Mouse (Mus musculus) MEL (cell line): ENCODE data around the gene Tnfsf13b. TPM values are rescaled to one million over a fixed set of nuclear protein-coding genes. Genes with fewer than 3 reads are reported as not detected.

Experiments used
- DNase-seq: peaks from one replicate; pipeline ENCODE4 v3.0.0; 2011; ENCODE audit warnings: low read depth, low spot score
- H3K27ac ChIP-seq: 2 replicates; pipeline ENCODE4 v1.5.1; 2012; ENCODE audit warnings: low read depth, mild to moderate bottlenecking, control low read depth, low read length, moderate library complexity; ENCODE audit not compliant: control insufficient read depth
- H3K27me3 ChIP-seq, 2 experiments: fragments of 150-350 bp in 1 of 2; sonication (generic) in 1 of 2; 2 replicates each; pipeline ENCODE4 v1.6.1; 2012; ENCODE audit warnings: low read length in 2 of 2, mild to moderate bottlenecking in 2 of 2, improper control_type of control experiment in 1 of 2, moderate library complexity in 1 of 2; ENCODE audit not compliant: insufficient read depth in 2 of 2, control insufficient read depth in 1 of 2
- H3K36me3 ChIP-seq, 2 experiments: 2 replicates each; pipeline ENCODE4 v1.6.1; 2012 to 2014; ENCODE audit warnings: low read length in 2 of 2, improper control_type of control experiment in 1 of 2, inconsistent platforms in 1 of 2, mild to moderate bottlenecking in 1 of 2; ENCODE audit not compliant: insufficient read depth in 2 of 2, control insufficient read depth in 1 of 2
- H3K4me1 ChIP-seq, 2 experiments: fragments of 150-350 bp in 1 of 2; sonication (generic) in 1 of 2; 2 replicates each; pipeline ENCODE4 v1.6.1; 2012; ENCODE audit warnings: low read length in 2 of 2, improper control_type of control experiment in 1 of 2, mild to moderate bottlenecking in 1 of 2; ENCODE audit not compliant: insufficient read depth in 2 of 2, control insufficient read depth in 1 of 2
- H3K4me3 ChIP-seq, 2 experiments: fragments of 150-350 bp in 1 of 2; sonication (generic) in 1 of 2; 2 replicates each; pipeline ENCODE4 v1.5.1; 2012; ENCODE audit warnings: low read depth in 2 of 2, low read length in 2 of 2, mild to moderate bottlenecking in 2 of 2, moderate library complexity in 2 of 2, control low read depth in 1 of 2, improper control_type of control experiment in 1 of 2; ENCODE audit not compliant: control insufficient read depth in 1 of 2, insufficient read depth in 1 of 2
- H3K79me2 ChIP-seq: 2 replicates; pipeline ENCODE4 v1.6.1; 2012; ENCODE audit warnings: mild to moderate bottlenecking, low read length, moderate library complexity; ENCODE audit not compliant: control insufficient read depth, poor library complexity, insufficient read depth
- H3K9ac ChIP-seq: 2 replicates; pipeline ENCODE4 v1.6.1; 2012; ENCODE audit warnings: low read depth, mild to moderate bottlenecking, control low read depth, low read length, moderate library complexity; ENCODE audit not compliant: control insufficient read depth, poor library complexity, severe bottlenecking
- H3K9me3 ChIP-seq: fragments of 150-350 bp; sonication (generic); replicated peaks from 2 replicates; pipeline ENCODE4 v1.6.1; 2012; ENCODE audit warnings: mild to moderate bottlenecking, low read length, improper control_type of control experiment, moderate library complexity; ENCODE audit not compliant: insufficient read depth
- CHD1 ChIP-seq: IDR thresholded peaks from 2 replicates; pipeline ENCODE4 v1.6.1; 2012; ENCODE audit warnings: low read depth, mild to moderate bottlenecking, inconsistent platforms, low read length, improper control_type of control experiment
- CHD2 ChIP-seq: IDR thresholded peaks from 2 replicates; pipeline ENCODE4 v1.6.1; 2011; ENCODE audit warnings: low read length, improper control_type of control experiment
- CTCF ChIP-seq, 3 experiments: IDR thresholded peaks in 2 of 3; conservative IDR thresholded peaks in 1 of 3; 2 replicates each; pipeline ENCODE4 v1.5.1; 2011 to 2012; ENCODE audit warnings: low read length in 3 of 3, low read depth in 2 of 3, mild to moderate bottlenecking in 2 of 3, improper control_type of control experiment in 1 of 3, inconsistent platforms in 1 of 3, mixed read lengths in 1 of 3, moderate library complexity in 1 of 3; ENCODE audit not compliant: control insufficient read depth in 1 of 3, insufficient read depth in 1 of 3, poor library complexity in 1 of 3, severe bottlenecking in 1 of 3
- E2F4 ChIP-seq: IDR thresholded peaks from 2 replicates; pipeline ENCODE4 v1.6.1; 2011; ENCODE audit warnings: low read depth, low read length, improper control_type of control experiment, borderline replicate concordance
- ELF1 ChIP-seq: IDR thresholded peaks from 2 replicates; pipeline ENCODE4 v1.6.1; 2014; ENCODE audit warnings: low read depth, mild to moderate bottlenecking, inconsistent platforms, low read length, improper control_type of control experiment, moderate library complexity
- GATA1 ChIP-seq: IDR thresholded peaks from 2 replicates; pipeline ENCODE4 v1.6.1; 2011; ENCODE audit warnings: low read depth, low read length, improper control_type of control experiment
- HCFC1 ChIP-seq: IDR thresholded peaks from 2 replicates; pipeline ENCODE4 v1.6.1; 2012; ENCODE audit warnings: low read depth, mild to moderate bottlenecking, inconsistent platforms, low read length, improper control_type of control experiment, moderate library complexity
- JUND ChIP-seq: IDR thresholded peaks from 2 replicates; pipeline ENCODE4 v1.6.1; 2011; ENCODE audit warnings: low read depth, mild to moderate bottlenecking, improper control_type of control experiment, low read length
- KAT2A ChIP-seq: conservative IDR thresholded peaks from 2 replicates; pipeline ENCODE4 v1.6.1; 2012; ENCODE audit warnings: low read depth, low read length, improper control_type of control experiment, inconsistent platforms
- MEF2A ChIP-seq: IDR thresholded peaks from 2 replicates; pipeline ENCODE4 v1.6.1; 2014; ENCODE audit warnings: low read depth, mild to moderate bottlenecking, inconsistent platforms, low read length, improper control_type of control experiment; ENCODE audit not compliant: poor library complexity, insufficient replicate concordance, severe bottlenecking; ENCODE audit errors: extremely low read depth
- MXI1 ChIP-seq: IDR thresholded peaks from 2 replicates; pipeline ENCODE4 v1.6.1; 2011; ENCODE audit warnings: mild to moderate bottlenecking, low read depth, low read length, improper control_type of control experiment
- MYB ChIP-seq: IDR thresholded peaks from 2 replicates; pipeline ENCODE4 v1.6.1; 2011; ENCODE audit warnings: mild to moderate bottlenecking, low read depth, low read length, improper control_type of control experiment
- MYC ChIP-seq: IDR thresholded peaks from 2 replicates; pipeline ENCODE4 v1.6.1; 2011; ENCODE audit warnings: low read depth, mild to moderate bottlenecking, low read length, improper control_type of control experiment, moderate library complexity
- POLR2A ChIP-seq, 2 experiments: IDR thresholded peaks; 2 replicates each; pipeline ENCODE4 v1.6.1; 2011 to 2012; ENCODE audit warnings: low read length in 2 of 2, mild to moderate bottlenecking in 2 of 2, control low read depth in 1 of 2, improper control_type of control experiment in 1 of 2, low read depth in 1 of 2, moderate library complexity in 1 of 2; ENCODE audit not compliant: control insufficient read depth in 1 of 2, insufficient read depth in 1 of 2, poor library complexity in 1 of 2
- POLR2AphosphoS5 ChIP-seq: IDR thresholded peaks from 2 replicates; pipeline ENCODE4 v1.6.1; 2012; ENCODE audit warnings: low read depth, borderline replicate concordance, mild to moderate bottlenecking, inconsistent platforms, low read length, moderate library complexity, mixed read lengths
- RAD21 ChIP-seq: IDR thresholded peaks from 2 replicates; pipeline ENCODE4 v1.6.1; 2011; ENCODE audit warnings: mild to moderate bottlenecking, low read depth, low read length, improper control_type of control experiment
- SIN3A ChIP-seq: IDR thresholded peaks from 2 replicates; pipeline ENCODE4 v1.6.1; 2012; ENCODE audit warnings: low read length, improper control_type of control experiment, inconsistent platforms
- SMC3 ChIP-seq: IDR thresholded peaks from 2 replicates; pipeline ENCODE4 v1.6.1; 2011; ENCODE audit warnings: low read depth, low read length, improper control_type of control experiment
- TCF12 ChIP-seq: IDR thresholded peaks from 2 replicates; pipeline ENCODE4 v1.6.1; 2014; ENCODE audit warnings: low read depth, mild to moderate bottlenecking, inconsistent platforms, low read length, improper control_type of control experiment, moderate library complexity
- UBTF ChIP-seq: IDR thresholded peaks from 2 replicates; pipeline ENCODE4 v1.6.1; 2012; ENCODE audit warnings: low read depth, mild to moderate bottlenecking, inconsistent platforms, low read length, improper control_type of control experiment, moderate library complexity, borderline replicate concordance; ENCODE audit not compliant: insufficient read depth
- USF1 ChIP-seq: IDR thresholded peaks from 2 replicates; pipeline ENCODE4 v1.6.1; 2014; ENCODE audit warnings: low read depth, mild to moderate bottlenecking, inconsistent platforms, low read length, improper control_type of control experiment, moderate library complexity
- ZNF384 ChIP-seq: IDR thresholded peaks from 2 replicates; pipeline ENCODE4 v1.6.1; 2012; ENCODE audit warnings: low read depth, mild to moderate bottlenecking, inconsistent platforms, low read length, improper control_type of control experiment
- polyA plus RNA-seq, 2 experiments: library from polyadenylated mRNA; stranded (reverse) in 1 of 2; unstranded in 1 of 2; fragments of >175 nt in 1 of 2; fragments of >200 nt in 1 of 2; gene quantifications; 2 replicates each; pipeline versions ENCODE4 v1.2.1 to v1.2.4; 2012; ENCODE audit warnings: low replicate concordance in 2 of 2, low read depth in 1 of 2; ENCODE audit not compliant: insufficient read length in 2 of 2, insufficient read depth in 1 of 2, missing spikeins in 1 of 2
- total RNA-seq: library from RNA; depleted of rRNA; stranded (reverse); fragments of 300-350 nt; gene quantifications from 2 replicates; pipeline ENCODE4 v1.2.3, GENCODE M21; 2012

The Tnfsf13b gene
- total and polyA plus RNA-seq, 3 experiments: 0.14 TPM; not detected in 2

- Histone ChIP-seq H3K79me2 (no peaks in the 10 kb centered on the region), H3K27me3 (no peaks in the 10 kb centered on the region), H3K36me3 (no peaks in the 10 kb centered on the region), H3K9me3 (no peaks in the 10 kb centered on the region), H3K4me3 (no peak overlapping the region), H3K4me1 (no peaks in the 10 kb centered on the region), H3K9ac (no peak overlapping the region), H3K27ac (no peak overlapping the region)
- DNase-seq: peak; percentile 5
- TF ChIP-seq USF1: no peak
- TF ChIP-seq CHD2: no peak
- no peak for TF ChIP-seq POLR2AphosphoS5
- TF ChIP-seq CTCF (IDR thresholded peaks at IDR 0.05 in 2 of 3, conservative IDR thresholded peaks at IDR 0.05 in 1 of 3; ENCODE audit: control insufficient read depth in 1 of 3, insufficient read depth in 1 of 3, low read depth in 2 of 3, low read length in 3 of 3, poor library complexity in 1 of 3, severe bottlenecking in 1 of 3): peak in 1 of 3 experiments; percentile 41; a peak in 2 of 6 replicates
- TF ChIP-seq SMC3: peak; percentile 20; the same call in 1 of the 2 replicates
- peak; percentile 42 for TF ChIP-seq RAD21
Observed at GRCm38 (mm10) chr8:10043842-10044510, 37.7 kb downstream of the Tnfsf13b start.

- Histone ChIP-seq H3K79me2 (no peaks in the 10 kb centered on the region), H3K27me3 (no peaks in the 10 kb centered on the region), H3K9me3 (no peaks in the 10 kb centered on the region), H3K9ac (no peak overlapping the region), H3K4me3 (no peak overlapping the region), H3K4me1 (no peaks in the 10 kb centered on the region), H3K27ac (no peak overlapping the region)
- no peak for DNase-seq
- TF ChIP-seq E2F4 (no peak), KAT2A (no peak), GATA1 (no peak), UBTF (no peak), ZNF384 (no peak)
- TF ChIP-seq, all 39 proteins: peak for 0
- no peaks in the 10 kb centered on the region for H3K36me3 ChIP-seq
Observed at GRCm38 (mm10) chr8:10045743-10046142, 39.5 kb downstream of the Tnfsf13b start.

- H3K27me3 ChIP-seq: no peaks in the 10 kb centered on the region
- DNase-seq: no peak
- H3K9ac ChIP-seq: no peak overlapping the region
- H3K4me3 ChIP-seq: no peak overlapping the region
- H3K36me3 ChIP-seq: no peaks in the 10 kb centered on the region
- no peaks in the 10 kb centered on the region for H3K79me2 ChIP-seq
- no peak overlapping the region for H3K27ac ChIP-seq
- no peaks in the 10 kb centered on the region for H3K9me3 ChIP-seq
- TF ChIP-seq HCFC1: no peak
- TF ChIP-seq POLR2A (IDR thresholded peaks at IDR 0.05; ENCODE audit: control insufficient read depth in 1 of 2, insufficient read depth in 1 of 2, low read depth in 1 of 2, low read length in 2 of 2, poor library complexity in 1 of 2): no peak
- no peak for TF ChIP-seq SIN3A
- TF ChIP-seq MYC: no peak
- TF ChIP-seq GATA1: no peak
- TF ChIP-seq MXI1: no peak
- TF ChIP-seq CHD1: no peak
- no peak for TF ChIP-seq TCF12
- TF ChIP-seq MYB: no peak
- no peak for TF ChIP-seq E2F4
- TF ChIP-seq MEF2A: no peak
- no peak for TF ChIP-seq ELF1
- TF ChIP-seq JUND: no peak
- H3K4me1 ChIP-seq: no peaks in the 10 kb centered on the region
Observed at GRCm38 (mm10) chr8:10049162-10049561, 42.9 kb downstream of the Tnfsf13b start.
